Mouse (Mus musculus): ENCODE results near the gene Gm49366.
A peak's percentile ranks its signal among the peaks of the same experiment; 100 is the strongest.
"Not testable (repeated sequence)": the region's sequence is repeated elsewhere in the genome, so short reads cannot be mapped to it uniquely, and the experiment has no call there.

Gm49366 gene

GRCm38 (mm10) chr12:84083842-84084241 is 45.1 kb downstream of the Gm49366 start:
- no peak for DNase-seq (ENCODE audit: low spot score)

- no peak for DNase-seq (ENCODE audit: low spot score)
Measured at GRCm38 (mm10) chr12:84084581-84084980, 45.8 kb downstream of the Gm49366 start.

GRCm38 (mm10) chr12:84094666-84095065 is 55.9 kb downstream of the Gm49366 start:
- not testable (repeated sequence) for DNase-seq (ENCODE audit: low spot score)

- DNase-seq (ENCODE audit: low spot score): no peak
Measured at GRCm38 (mm10) chr12:84099605-84100004, 60.9 kb downstream of the Gm49366 start.

GRCm38 (mm10) chr12:84100071-84100470 is 61.3 kb downstream of the Gm49366 start:
- no peak for DNase-seq (ENCODE audit: low spot score)

DNA sequence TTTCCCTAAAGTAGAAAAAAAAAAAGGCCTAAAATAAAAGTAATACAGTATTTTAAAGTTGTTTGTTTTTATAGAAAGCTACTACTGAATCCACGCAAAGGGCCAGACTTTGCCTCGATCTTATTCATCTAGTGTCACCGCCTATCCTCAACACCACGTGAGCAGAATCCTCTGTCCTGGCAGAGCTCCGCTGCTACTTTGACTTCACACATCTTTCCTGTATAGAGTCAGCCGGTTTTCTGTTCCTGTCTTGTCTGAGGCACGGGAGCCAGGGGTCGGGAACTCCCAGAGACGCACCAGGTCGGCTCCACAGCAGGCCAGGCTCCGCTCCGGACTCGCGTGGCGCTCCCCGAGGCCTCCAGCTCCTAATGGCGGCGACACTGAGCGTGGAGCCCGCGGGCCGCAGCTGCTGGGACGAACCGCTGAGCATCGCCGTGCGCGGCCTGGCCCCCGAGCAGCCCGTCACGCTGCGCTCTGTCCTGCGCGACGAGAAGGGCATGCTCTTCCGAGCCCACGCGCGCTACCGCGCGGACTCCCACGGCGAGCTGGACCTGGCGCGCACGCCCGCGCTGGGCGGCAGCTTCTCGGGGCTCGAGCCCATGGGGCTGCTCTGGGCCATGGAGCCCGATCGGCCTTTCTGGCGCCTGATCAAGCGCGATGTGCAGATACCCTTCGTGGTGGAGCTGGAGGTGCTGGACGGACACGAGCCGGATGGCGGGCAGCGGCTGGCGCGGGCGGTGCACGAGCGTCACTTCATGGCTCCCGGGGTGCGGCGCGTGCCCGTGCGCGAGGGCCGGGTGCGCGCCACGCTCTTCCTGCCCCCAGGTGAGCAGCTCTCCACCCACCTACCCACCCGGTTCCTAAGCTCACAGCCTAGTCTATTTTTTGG is 62.1 kb downstream of the Gm49366 start, which contains the start of gene Acot6:
Acot6 (plus strand) TSS at position 51 of the 889 bp plus-strand sequence.
- peak; percentile 55 for DNase-seq (ENCODE audit: low spot score)

- DNase-seq (ENCODE audit: low spot score): no peak
Measured at GRCm38 (mm10) chr12:84101493-84101845, 62.7 kb downstream of the Gm49366 start.

DNA sequence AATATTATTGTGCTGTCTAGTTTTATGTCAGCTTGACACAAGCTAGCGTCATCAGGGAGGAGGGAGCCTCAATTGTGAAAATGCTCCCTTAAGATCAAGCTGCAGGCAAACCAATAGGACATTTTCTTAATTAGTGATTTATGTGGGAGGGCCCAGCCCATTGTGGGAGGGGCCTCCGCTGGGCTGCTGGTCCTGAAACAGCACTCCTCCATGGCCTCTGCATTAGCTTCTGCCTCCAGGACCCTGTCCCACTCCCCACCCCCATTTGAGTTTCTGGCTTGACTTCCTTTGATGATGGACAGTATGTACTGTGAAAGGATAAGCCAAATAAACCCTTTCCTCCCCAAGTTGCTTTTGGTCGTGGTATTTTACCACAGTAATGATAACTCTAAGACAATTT is 68.3 kb downstream of the Gm49366 start:
- no peak for DNase-seq (ENCODE audit: low spot score)

GRCm38 (mm10) chr12:84107692-84108091 is 69.0 kb downstream of the Gm49366 start:
- DNase-seq (ENCODE audit: low spot score): no peak
